Mouse (Mus musculus) heart, adult 2 months (tissue): ENCODE measurements around the gene Dhrs13. TPM values are rescaled to one million over a fixed set of nuclear protein-coding genes. Genes with fewer than 3 reads are reported as not detected.

ENCODE experiments used
- DNase-seq, 2 experiments: peaks; one replicate each; pipeline ENCODE4 v3.0.0; 2021
- H3K27ac ChIP-seq: fragments of 200-600 bp; 2 replicates; pipeline ENCODE4 v1.8.1; 2022
- H3K27me3 ChIP-seq: fragments of 200-500 bp; 2 replicates; pipeline ENCODE4 v1.6.1; 2012; ENCODE audit warnings: mild to moderate bottlenecking, low read length, inconsistent platforms, mixed read lengths; ENCODE audit not compliant: control insufficient read depth, insufficient read depth
- H3K36me3 ChIP-seq: fragments of 200-500 bp; 2 replicates; pipeline ENCODE4 v1.6.1; 2012; ENCODE audit warnings: low read length, inconsistent platforms; ENCODE audit not compliant: control insufficient read depth, insufficient read depth
- H3K4me1 ChIP-seq: fragments of 200-500 bp; 2 replicates; pipeline ENCODE4 v1.6.1; 2011; ENCODE audit warnings: low read length; ENCODE audit not compliant: control insufficient read depth, insufficient read depth
- H3K4me3 ChIP-seq: fragments of 200-600 bp; 2 replicates; pipeline ENCODE4 v1.8.1; 2022
- H3K79me2 ChIP-seq: fragments of 200-500 bp; replicated peaks from 2 replicates; pipeline ENCODE4 v1.6.1; 2012; ENCODE audit warnings: mild to moderate bottlenecking, inconsistent platforms, low read length, moderate library complexity, mixed read lengths; ENCODE audit not compliant: control insufficient read depth, insufficient read depth
- H3K9ac ChIP-seq: fragments of 200-500 bp; 2 replicates; pipeline ENCODE4 v1.6.1; 2012; ENCODE audit warnings: low read depth, mild to moderate bottlenecking, control low read depth, inconsistent platforms, low read length, mixed read lengths
- CTCF ChIP-seq: fragments of 200-600 bp; IDR thresholded peaks from 2 replicates; pipeline ENCODE4 v1.8.1; 2022; ENCODE audit warnings: antibody characterized with exemption, mild to moderate bottlenecking, moderate library complexity
- EP300 ChIP-seq: fragments of 200-500 bp; IDR thresholded peaks from 2 replicates; pipeline ENCODE4 v1.6.1; 2011; ENCODE audit warnings: low read depth, low read length, control low read depth; ENCODE audit not compliant: insufficient read depth
- POLR2A ChIP-seq: fragments of 200-500 bp; IDR thresholded peaks from 2 replicates; pipeline ENCODE4 v1.6.1; 2011; ENCODE audit warnings: mild to moderate bottlenecking, low read depth, low read length, control low read depth; ENCODE audit not compliant: insufficient read depth
- WGBS: fragments of 180-500 bp; shearing (Covaris S2); methylation state at CpG from one replicate; pipeline ENCODE4 v1.1.7; 2018; 5-methylcytosine and 5-hydroxymethylcytosine counted together
- intact Hi-C: fragments of 180-260 bp; cut with DNase I; formaldehyde crosslinking; loops from one replicate; pipeline ENCODE4 v1.15.1; 2025
- long read RNA-seq: library from polyadenylated mRNA; stranded (forward); transcript quantifications from one replicate; pipeline ENCODE4 v2.0.0, GENCODE M21; 2021
- polyA plus RNA-seq: library from polyadenylated mRNA; depleted of rRNA; stranded (reverse); fragments of >200 nt; gene quantifications from 2 replicates; pipeline ENCODE4 v1.2.3, GENCODE M21; 2012; rRNA removed
- total RNA-seq, 2 experiments: library from RNA; stranded (reverse); gene quantifications; 2 replicates each; pipeline ENCODE4 v1.2.3; 2021

The Dhrs13 gene
- total RNA-seq (1 to 10 TPM; 4.0 to 4.8 TPM), polyA plus RNA-seq (3.5 and 4.7 TPM in 2 replicates)
- long read RNA-seq, partial matches to known transcripts = 0 of 4 reads
- long read RNA-seq, other reads (novel, unspliced or antisense) = 1 of 4 reads

DNA sequence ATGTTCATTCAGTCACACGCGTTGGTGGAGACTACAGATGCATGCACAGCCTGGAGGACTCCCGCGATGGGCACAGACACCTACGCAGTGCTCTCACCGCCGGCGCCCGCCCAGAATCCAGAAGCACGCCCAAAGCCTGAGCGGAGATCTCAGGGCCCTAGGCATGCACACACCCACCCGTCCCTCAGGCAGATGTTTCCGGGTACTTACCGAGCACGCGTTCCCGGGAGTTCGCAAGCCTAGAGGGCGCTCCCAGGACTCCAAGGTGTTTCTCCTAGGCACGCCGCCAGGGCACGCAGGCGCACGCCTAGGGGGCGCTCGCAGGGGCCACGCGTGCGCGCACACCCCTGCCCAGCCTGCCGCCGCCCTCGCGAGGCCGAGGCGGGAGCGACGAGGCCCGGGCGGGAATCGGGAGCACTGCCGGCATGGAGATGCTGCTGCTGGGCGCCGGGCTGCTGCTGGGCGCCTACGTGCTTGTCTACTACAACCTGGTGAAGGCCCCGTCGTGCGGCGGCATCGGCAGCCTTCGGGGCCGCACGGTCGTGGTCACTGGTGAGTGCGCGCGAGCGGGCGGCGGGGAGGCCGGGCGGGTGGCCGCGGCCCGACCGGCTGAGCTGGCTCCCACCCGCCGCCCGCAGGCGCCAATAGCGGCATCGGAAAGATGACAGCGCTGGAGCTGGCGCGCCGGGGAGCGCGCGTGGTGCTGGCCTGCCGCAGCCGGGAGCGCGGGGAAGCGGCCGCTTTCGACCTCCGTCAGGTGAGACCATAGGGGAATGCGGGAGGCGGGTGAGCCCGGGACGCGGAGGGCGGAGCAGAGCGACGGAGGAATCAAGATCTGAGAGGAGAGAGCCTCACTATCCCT, at the start of gene Dhrs13:
Dhrs13 (plus strand) TSS at position 334 of the 862 bp plus-strand sequence.
- intact Hi-C loops = no loop called here
- under 1% methylated on average over 96 of the region's 96 CpGs for WGBS
- no peaks in the 10 kb centered on the region for H3K27me3 ChIP-seq
- H3K4me3 ChIP-seq = peak within 1 kb of the TSS; percentile 58
- TF ChIP-seq EP300 = peak; percentile 90
- no peak for TF ChIP-seq POLR2A
- no peak; the same call in 1 of the 2 replicates for TF ChIP-seq CTCF
- H3K79me2 ChIP-seq = no peaks in the 10 kb centered on the region
- H3K9ac ChIP-seq = peak within 1 kb of the TSS; percentile 88
- peaks cover 7% of the 10 kb centered on the region for H3K4me1 ChIP-seq
- H3K36me3 ChIP-seq = no peaks in the 10 kb centered on the region; the same call in 1 of the 2 replicates
- peak within 1 kb of the TSS; percentile 71 for H3K27ac ChIP-seq
- DNase-seq = peak; percentile 94 to 96

DNA sequence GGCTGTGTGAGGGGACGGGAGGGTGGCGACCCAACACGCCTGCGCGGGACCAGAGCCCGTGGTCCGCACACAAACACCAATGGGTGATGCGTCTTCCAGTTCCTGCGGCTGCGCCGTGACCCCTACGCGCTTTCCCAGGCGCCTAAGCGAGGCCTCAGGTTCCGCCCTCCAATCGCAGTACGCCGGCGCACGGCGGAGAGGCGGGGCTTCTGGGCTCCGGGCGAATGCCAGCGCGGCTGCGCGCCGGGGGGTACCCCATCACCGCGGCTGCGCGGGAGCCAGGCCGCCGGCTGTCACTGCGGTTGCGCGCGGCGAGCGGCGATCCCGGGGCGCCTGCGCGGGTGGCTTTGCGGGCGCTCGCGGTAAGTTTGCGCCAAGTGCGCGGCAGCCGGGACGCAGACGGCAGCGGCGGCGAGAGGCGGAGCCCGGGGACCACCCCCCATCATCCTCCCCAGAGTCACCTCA, 49.6 kb upstream of the Dhrs13 start, which contains the start of gene Phf12:
Phf12 (plus strand) TSS at position 314 of the 465 bp plus-strand sequence.
- under 1% methylated on average over 62 of the region's 62 CpGs for WGBS
- intact Hi-C loops = no loop called here
- peak; percentile 100 for DNase-seq

DNA sequence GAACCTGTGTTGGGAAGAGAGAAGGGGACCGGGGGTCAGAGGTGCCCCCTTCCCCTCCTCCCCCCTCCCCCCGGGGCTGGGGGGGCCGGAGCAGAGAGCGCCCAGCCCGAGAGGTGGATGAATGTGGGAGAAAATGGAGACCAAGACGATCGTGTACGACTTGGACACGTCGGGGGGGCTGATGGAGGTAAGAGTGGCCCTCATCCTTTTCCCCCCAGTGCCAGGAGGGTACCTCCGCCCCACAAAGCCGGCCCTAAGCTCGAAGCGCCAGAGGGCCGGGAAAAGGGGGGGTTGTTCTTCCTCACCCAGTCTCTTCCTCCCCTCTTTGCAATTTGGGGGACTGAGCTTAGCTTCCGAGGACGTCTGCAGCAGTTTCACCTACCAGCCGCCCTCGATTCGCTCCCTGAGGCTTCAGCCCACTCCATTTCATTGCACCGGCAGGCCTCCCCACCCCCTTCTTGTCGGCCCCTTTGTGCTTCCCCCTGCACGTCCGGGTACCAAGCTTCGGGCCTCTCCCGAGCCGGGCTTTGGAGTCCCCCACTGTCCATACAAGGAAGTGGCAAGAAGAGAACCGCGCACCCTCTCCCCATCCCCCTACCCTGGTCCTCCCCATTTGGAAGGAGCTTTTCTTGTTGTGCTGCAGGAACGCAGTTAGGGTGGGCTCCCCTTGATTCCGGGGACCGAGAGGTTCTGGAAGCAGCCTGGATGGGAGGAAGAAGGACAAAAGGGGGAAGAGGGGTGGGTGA, 48.7 kb upstream of the Dhrs13 start:
- under 1% methylated on average over 31 of the region's 32 CpGs for WGBS
- H3K79me2 ChIP-seq = no peaks in the 10 kb centered on the region
- H3K4me1 ChIP-seq = peaks cover 1% of the 10 kb centered on the region; the same call in 1 of the 2 replicates
- peaks cover 13% of the 10 kb centered on the region; the same call in 1 of the 2 replicates for H3K36me3 ChIP-seq
- H3K9ac ChIP-seq = peak overlapping the region; percentile 84
- peak overlapping the region; percentile 85 for H3K27ac ChIP-seq
- TF ChIP-seq CTCF (no peak), EP300 (no peak), POLR2A (no peak)
- intact Hi-C loops = no loop called here
- peak overlapping the region; percentile 56 for H3K4me3 ChIP-seq
- peak; percentile 62 to 64 for DNase-seq
- H3K27me3 ChIP-seq = no peaks in the 10 kb centered on the region

More for the DNA sequence above, 49.6 kb upstream of the Dhrs13 start, which contains the start of gene Phf12:
- Histone ChIP-seq H3K4me3 (peak within 1 kb of the TSS; percentile 58), H3K9ac (peak within 1 kb of the TSS; percentile 84), H3K27me3 (no peaks in the 10 kb centered on the region), H3K4me1 (peaks cover 1% of the 10 kb centered on the region; the same call in 1 of the 2 replicates), H3K36me3 (peaks cover 12% of the 10 kb centered on the region; the same call in 1 of the 2 replicates), H3K27ac (peak within 1 kb of the TSS; percentile 90), H3K79me2 (no peaks in the 10 kb centered on the region)
- TF ChIP-seq POLR2A = peak; percentile 67
- no peak for TF ChIP-seq CTCF
- peak; percentile 1; the same call in 1 of the 2 replicates for TF ChIP-seq EP300

DNA sequence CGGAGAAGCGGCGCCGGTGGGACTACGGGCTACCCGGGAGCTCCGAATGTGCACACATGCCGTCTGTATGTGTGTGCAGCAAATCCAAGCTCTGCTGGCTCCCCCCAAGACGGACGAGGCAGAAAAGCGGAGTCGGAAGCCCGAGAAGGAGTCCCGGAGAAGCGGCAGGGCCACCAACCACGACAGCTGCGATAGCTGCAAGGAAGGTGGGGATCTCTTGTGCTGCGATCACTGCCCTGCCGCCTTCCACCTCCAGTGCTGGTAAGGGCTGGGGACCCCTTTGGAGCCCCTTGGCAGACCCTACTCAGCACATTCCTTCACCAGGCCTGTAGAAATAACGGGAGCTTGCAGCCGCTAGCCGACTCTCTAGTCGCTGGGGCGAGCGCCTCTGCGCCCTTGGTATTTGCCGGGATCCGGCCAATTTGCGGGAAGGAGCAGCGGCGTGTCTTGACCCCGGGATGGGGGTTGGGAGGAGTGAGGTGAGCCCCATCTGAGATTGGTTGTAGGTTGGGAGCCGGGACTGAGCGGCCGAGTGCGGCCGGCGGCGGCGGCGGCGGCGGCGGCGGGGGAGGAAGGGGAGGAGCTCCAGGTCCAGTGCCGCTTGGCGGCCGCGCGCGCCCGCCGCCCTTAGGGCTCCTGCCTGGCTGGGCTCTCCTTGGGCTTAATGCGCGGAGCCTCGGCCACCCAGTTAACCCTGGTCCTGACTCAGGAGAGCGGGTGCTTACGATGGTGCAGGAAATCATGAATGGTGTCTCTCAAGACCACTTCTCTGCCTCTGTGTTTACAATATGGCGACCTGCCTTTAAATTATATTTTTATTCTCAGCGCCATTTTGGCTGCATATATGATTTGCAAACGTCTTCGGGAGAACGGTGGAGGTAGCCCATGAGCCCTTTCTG, 47.9 kb upstream of the Dhrs13 start:
- peak; percentile 69 for TF ChIP-seq POLR2A
- peak; percentile 40; the same call in 1 of the 2 replicates for TF ChIP-seq EP300
- peak; percentile 23; the same call in 1 of the 2 replicates for TF ChIP-seq CTCF
- Histone ChIP-seq H3K4me1 (peaks cover 6% of the 10 kb centered on the region), H3K27me3 (no peaks in the 10 kb centered on the region), H3K79me2 (no peaks in the 10 kb centered on the region), H3K27ac (peak overlapping the region; percentile 85), H3K4me3 (peak overlapping the region; percentile 56), H3K9ac (peak overlapping the region; percentile 84), H3K36me3 (peaks cover 20% of the 10 kb centered on the region)
- DNase-seq = peak; percentile 80 to 85
- WGBS = under 1% methylated on average over 48 of the region's 63 CpGs
- intact Hi-C loops = loop anchor here (2.0 kb wide), 2 partner anchors 37 to 193 kb away; partner anchors contain the start of genes Nek8 and Tlcd1
